Mouse (Mus musculus): Measurements from ENCODE around the gene Rnf113a2. TPM values are rescaled to one million over a fixed set of nuclear protein-coding genes. Genes with fewer than 3 reads are reported as not detected.

Gene Rnf113a2
- polyA plus RNA-seq, 1 experiment from 2014 or later: 25.1 TPM

- Histone ChIP-seq H3K4me2 (ENCODE audit: low read depth, low read length) (no peak overlapping the region), H3K9me3 (ENCODE audit: control insufficient read depth, low read length) (no peaks in the 10 kb centered on the region), H3K27me3 (ENCODE audit: control insufficient read depth, insufficient read depth, low read depth, low read length) (no peaks in the 10 kb centered on the region), H3K9ac (ENCODE audit: low read length) (no peak overlapping the region), H3K4me1 (replicated peaks; ENCODE audit: control insufficient read depth, insufficient read depth, low read length) (no peaks in the 10 kb centered on the region), H3K27ac (ENCODE audit: low read length) (no peak overlapping the region), H3K4me3 (ENCODE audit: low read length) (no peak overlapping the region), H3K36me3 (ENCODE audit: control insufficient read depth, insufficient read depth, low read length) (no peaks in the 10 kb centered on the region)
- no peak for ATAC-seq (ENCODE audit: low read depth)
- WGBS: 96% methylated on average over 4 of the region's 4 CpGs
These were observed 24.3 kb upstream of the Rnf113a2 start for GRCm38 (mm10) chr12:84392681-84393080.

- H3K9me3 ChIP-seq (ENCODE audit: control insufficient read depth, low read length): no peaks in the 10 kb centered on the region
- H3K27me3 ChIP-seq (ENCODE audit: control insufficient read depth, insufficient read depth, low read depth, low read length): no peaks in the 10 kb centered on the region
- no peak overlapping the region for H3K27ac ChIP-seq (ENCODE audit: low read length)
- WGBS: 83% methylated on average over 5 of the region's 5 CpGs
- no peak for ATAC-seq (ENCODE audit: low read depth)
- no peaks in the 10 kb centered on the region for H3K4me1 ChIP-seq (replicated peaks; ENCODE audit: control insufficient read depth, insufficient read depth, low read length)
- H3K4me3 ChIP-seq (ENCODE audit: low read length): no peak overlapping the region
- no peaks in the 10 kb centered on the region for H3K36me3 ChIP-seq (ENCODE audit: control insufficient read depth, insufficient read depth, low read length)
- no peak overlapping the region for H3K9ac ChIP-seq (ENCODE audit: low read length)
- no peak overlapping the region for H3K4me2 ChIP-seq (ENCODE audit: low read depth, low read length)
These were observed 23.1 kb upstream of the Rnf113a2 start for GRCm38 (mm10) chr12:84393847-84394246.

- 77% methylated on average over 14 of the region's 14 CpGs for WGBS
- no peak overlapping the region for H3K27ac ChIP-seq (ENCODE audit: low read length)
- no peak for ATAC-seq (ENCODE audit: low read depth)
- no peaks in the 10 kb centered on the region; the same call in 1 of the 2 replicates for H3K4me1 ChIP-seq (replicated peaks; ENCODE audit: control insufficient read depth, insufficient read depth, low read length)
- no peaks in the 10 kb centered on the region for H3K36me3 ChIP-seq (ENCODE audit: control insufficient read depth, insufficient read depth, low read length)
- H3K4me2 ChIP-seq (ENCODE audit: low read depth, low read length): no peak overlapping the region
- no peaks in the 10 kb centered on the region for H3K27me3 ChIP-seq (ENCODE audit: control insufficient read depth, insufficient read depth, low read depth, low read length)
- H3K4me3 ChIP-seq (ENCODE audit: low read length): no peak overlapping the region
- H3K9ac ChIP-seq (ENCODE audit: low read length): no peak overlapping the region
- no peaks in the 10 kb centered on the region for H3K9me3 ChIP-seq (ENCODE audit: control insufficient read depth, low read length)
These were observed 19.9 kb upstream of the Rnf113a2 start for GRCm38 (mm10) chr12:84396947-84397679.

GRCm38 (mm10) chr12:84397685-84398084, 19.3 kb upstream of the Rnf113a2 start:
- H3K27me3 ChIP-seq (ENCODE audit: control insufficient read depth, insufficient read depth, low read depth, low read length): no peaks in the 10 kb centered on the region
- no peak overlapping the region for H3K27ac ChIP-seq (ENCODE audit: low read length)
- H3K9me3 ChIP-seq (ENCODE audit: control insufficient read depth, low read length): no peaks in the 10 kb centered on the region
- no peaks in the 10 kb centered on the region for H3K36me3 ChIP-seq (ENCODE audit: control insufficient read depth, insufficient read depth, low read length)
- H3K4me3 ChIP-seq (ENCODE audit: low read length): no peak overlapping the region
- H3K4me2 ChIP-seq (ENCODE audit: low read depth, low read length): no peak overlapping the region
- H3K9ac ChIP-seq (ENCODE audit: low read length): no peak overlapping the region
- H3K4me1 ChIP-seq (replicated peaks; ENCODE audit: control insufficient read depth, insufficient read depth, low read length): no peaks in the 10 kb centered on the region; the same call in 1 of the 2 replicates
- ATAC-seq (ENCODE audit: low read depth): no peak

DNA sequence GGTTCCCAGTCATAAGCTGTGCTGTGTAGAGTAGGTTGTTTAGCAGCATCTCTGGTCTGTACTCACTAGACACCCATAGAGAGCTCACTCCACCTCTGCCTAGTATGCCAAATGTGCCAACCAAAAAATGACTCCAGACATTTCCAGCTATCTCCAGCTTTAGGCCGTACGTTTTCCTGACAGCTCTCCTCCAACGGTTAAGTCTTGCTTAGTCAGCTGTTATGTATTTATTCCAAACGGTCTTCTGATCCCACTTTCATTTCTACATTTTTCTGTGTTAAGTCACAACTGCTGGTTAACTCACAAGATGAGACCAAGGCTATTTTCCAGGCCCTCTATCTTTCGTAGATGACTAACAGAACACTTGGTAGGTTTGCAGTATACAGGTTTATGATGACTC, 18.4 kb upstream of the Rnf113a2 start:
- no peak overlapping the region for H3K4me3 ChIP-seq (ENCODE audit: low read length)
- H3K4me1 ChIP-seq (replicated peaks; ENCODE audit: control insufficient read depth, insufficient read depth, low read length): no peaks in the 10 kb centered on the region; the same call in 1 of the 2 replicates
- no peak overlapping the region for H3K27ac ChIP-seq (ENCODE audit: low read length)
- WGBS: 69% methylated on average over 5 of the region's 5 CpGs
- H3K9ac ChIP-seq (ENCODE audit: low read length): no peak overlapping the region
- H3K4me2 ChIP-seq (ENCODE audit: low read depth, low read length): no peak overlapping the region
- ATAC-seq (ENCODE audit: low read depth): no peak
- H3K9me3 ChIP-seq (ENCODE audit: control insufficient read depth, low read length): no peaks in the 10 kb centered on the region
- H3K27me3 ChIP-seq (ENCODE audit: control insufficient read depth, insufficient read depth, low read depth, low read length): no peaks in the 10 kb centered on the region
- H3K36me3 ChIP-seq (ENCODE audit: control insufficient read depth, insufficient read depth, low read length): no peaks in the 10 kb centered on the region

DNA sequence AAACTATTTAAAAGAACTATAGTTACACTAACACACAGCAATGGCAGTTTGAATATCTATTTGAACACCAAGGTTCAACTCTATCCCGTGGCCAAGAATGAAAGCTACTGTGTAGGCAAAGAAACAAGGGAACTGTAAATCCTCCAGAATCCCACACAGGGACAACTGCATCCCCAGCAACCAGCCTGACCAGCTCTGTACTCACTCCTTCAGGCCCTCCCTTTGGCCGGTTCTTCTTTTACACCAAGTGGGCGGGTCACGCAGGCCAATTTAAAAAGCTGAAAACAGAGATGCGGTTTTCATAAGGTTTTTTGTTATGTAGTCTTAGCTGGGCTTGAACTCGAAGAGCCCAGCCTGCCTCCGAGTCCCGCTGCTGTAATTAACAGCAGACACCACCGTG, 17.9 kb upstream of the Rnf113a2 start:
- Histone ChIP-seq H3K9me3 (ENCODE audit: control insufficient read depth, low read length) (no peaks in the 10 kb centered on the region), H3K27me3 (ENCODE audit: control insufficient read depth, insufficient read depth, low read depth, low read length) (no peaks in the 10 kb centered on the region), H3K36me3 (ENCODE audit: control insufficient read depth, insufficient read depth, low read length) (no peaks in the 10 kb centered on the region), H3K4me2 (ENCODE audit: low read depth, low read length) (no peak overlapping the region), H3K4me1 (replicated peaks; ENCODE audit: control insufficient read depth, insufficient read depth, low read length) (no peaks in the 10 kb centered on the region; the same call in 1 of the 2 replicates), H3K9ac (ENCODE audit: low read length) (no peak overlapping the region), H3K4me3 (ENCODE audit: low read length) (no peak overlapping the region), H3K27ac (ENCODE audit: low read length) (no peak overlapping the region)
- 66% methylated on average over 9 of the region's 9 CpGs for WGBS
- no peak for ATAC-seq (ENCODE audit: low read depth)

GRCm38 (mm10) chr12:84399663-84400062, 17.3 kb upstream of the Rnf113a2 start:
- H3K4me1 ChIP-seq (replicated peaks; ENCODE audit: control insufficient read depth, insufficient read depth, low read length): no peaks in the 10 kb centered on the region; the same call in 1 of the 2 replicates
- no peak overlapping the region for H3K9ac ChIP-seq (ENCODE audit: low read length)
- 42% methylated on average over 9 of the region's 9 CpGs for WGBS
- no peaks in the 10 kb centered on the region for H3K36me3 ChIP-seq (ENCODE audit: control insufficient read depth, insufficient read depth, low read length)
- no peak overlapping the region for H3K4me2 ChIP-seq (ENCODE audit: low read depth, low read length)
- ATAC-seq (ENCODE audit: low read depth): no peak
- no peaks in the 10 kb centered on the region for H3K27me3 ChIP-seq (ENCODE audit: control insufficient read depth, insufficient read depth, low read depth, low read length)
- no peak overlapping the region for H3K4me3 ChIP-seq (ENCODE audit: low read length)
- H3K9me3 ChIP-seq (ENCODE audit: control insufficient read depth, low read length): no peaks in the 10 kb centered on the region
- H3K27ac ChIP-seq (ENCODE audit: low read length): no peak overlapping the region

GRCm38 (mm10) chr12:84400068-84400467, 16.9 kb upstream of the Rnf113a2 start:
- no peaks in the 10 kb centered on the region for H3K9me3 ChIP-seq (ENCODE audit: control insufficient read depth, low read length)
- H3K27me3 ChIP-seq (ENCODE audit: control insufficient read depth, insufficient read depth, low read depth, low read length): no peaks in the 10 kb centered on the region
- WGBS: 65% methylated on average over 3 of the region's 3 CpGs
- H3K4me1 ChIP-seq (replicated peaks; ENCODE audit: control insufficient read depth, insufficient read depth, low read length): no peaks in the 10 kb centered on the region; the same call in 1 of the 2 replicates
- no peak overlapping the region for H3K9ac ChIP-seq (ENCODE audit: low read length)
- no peak overlapping the region for H3K4me2 ChIP-seq (ENCODE audit: low read depth, low read length)
- no peak overlapping the region for H3K4me3 ChIP-seq (ENCODE audit: low read length)
- no peak overlapping the region for H3K27ac ChIP-seq (ENCODE audit: low read length)
- no peak for ATAC-seq (ENCODE audit: low read depth)
- H3K36me3 ChIP-seq (ENCODE audit: control insufficient read depth, insufficient read depth, low read length): no peaks in the 10 kb centered on the region

DNA sequence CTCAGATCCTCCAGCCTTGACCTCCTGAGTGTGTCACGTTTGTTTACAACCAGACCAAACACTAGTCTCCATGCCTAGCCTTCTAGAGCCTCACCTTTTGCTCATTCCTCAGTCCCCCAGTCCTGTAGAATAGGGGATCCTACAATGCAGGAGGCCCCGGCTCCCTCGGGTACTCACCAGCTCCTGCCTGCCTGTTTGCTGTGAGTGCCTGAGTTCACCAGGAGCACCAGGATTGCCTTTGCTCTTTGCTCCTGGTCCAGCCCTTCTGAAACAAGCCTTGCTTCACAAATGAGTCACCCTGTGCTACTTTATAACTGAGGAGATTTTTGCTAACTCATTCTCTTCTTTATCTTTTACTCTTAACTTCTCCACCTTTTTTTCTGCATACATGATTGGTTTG, 16.3 kb upstream of the Rnf113a2 start:
- WGBS: 28% methylated on average over 3 of the region's 3 CpGs
- no peak overlapping the region for H3K9ac ChIP-seq (ENCODE audit: low read length)
- no peak overlapping the region for H3K27ac ChIP-seq (ENCODE audit: low read length)
- no peaks in the 10 kb centered on the region; the same call in 1 of the 2 replicates for H3K4me1 ChIP-seq (replicated peaks; ENCODE audit: control insufficient read depth, insufficient read depth, low read length)
- no peak overlapping the region for H3K4me3 ChIP-seq (ENCODE audit: low read length)
- no peaks in the 10 kb centered on the region for H3K9me3 ChIP-seq (ENCODE audit: control insufficient read depth, low read length)
- no peaks in the 10 kb centered on the region for H3K27me3 ChIP-seq (ENCODE audit: control insufficient read depth, insufficient read depth, low read depth, low read length)
- ATAC-seq (ENCODE audit: low read depth): no peak
- no peak overlapping the region for H3K4me2 ChIP-seq (ENCODE audit: low read depth, low read length)
- H3K36me3 ChIP-seq (ENCODE audit: control insufficient read depth, insufficient read depth, low read length): no peaks in the 10 kb centered on the region
